Mouse (Mus musculus): Measurements from ENCODE around the gene Gm20479. TPM values are rescaled to one million over a fixed set of nuclear protein-coding genes. Genes with fewer than 3 reads are reported as not detected.

The Gm20479 gene
- not detected for polyA plus RNA-seq (2014; fragmentation: Illumina TruSeq; extraction: RNeasy Lipid Tissue Mini Kit (QIAGEN cat#74804); ENCODE audit: low read depth, low replicate concordance)

GRCm38 (mm10) chr7:27356861-27357594 lies at the start of gene Gm20479:
Gm20479 (minus strand) TSS chr7:27357419.

DNA sequence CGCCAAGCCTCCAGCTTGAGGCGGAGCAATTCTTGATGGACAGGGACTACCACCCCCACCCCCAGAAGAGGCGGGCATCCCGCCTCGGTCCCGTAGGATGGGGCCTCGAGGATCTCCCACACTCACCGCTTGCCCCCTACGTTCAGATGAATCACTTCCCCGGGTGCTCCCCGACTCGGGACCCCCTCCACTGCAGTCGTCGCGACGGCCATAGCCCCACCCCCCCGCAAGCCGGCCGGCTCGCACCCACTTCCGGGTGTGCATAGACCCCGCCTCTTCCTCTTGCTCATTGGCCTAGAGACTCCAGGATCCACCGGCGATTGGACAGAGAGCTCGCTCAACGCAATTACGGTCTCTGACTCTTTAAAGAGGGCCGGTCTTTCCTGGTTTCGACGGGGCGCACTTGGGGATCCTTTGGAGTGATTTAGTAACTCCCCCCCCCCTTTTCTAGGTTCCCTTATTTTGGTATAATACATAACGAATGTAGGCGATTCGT lies 1.4 kb downstream of the Gm20479 start, which contains the start of gene Shkbp1:
Gene Shkbp1 (minus strand): TSS at position 275 of the 496 bp plus-strand sequence.

DNA sequence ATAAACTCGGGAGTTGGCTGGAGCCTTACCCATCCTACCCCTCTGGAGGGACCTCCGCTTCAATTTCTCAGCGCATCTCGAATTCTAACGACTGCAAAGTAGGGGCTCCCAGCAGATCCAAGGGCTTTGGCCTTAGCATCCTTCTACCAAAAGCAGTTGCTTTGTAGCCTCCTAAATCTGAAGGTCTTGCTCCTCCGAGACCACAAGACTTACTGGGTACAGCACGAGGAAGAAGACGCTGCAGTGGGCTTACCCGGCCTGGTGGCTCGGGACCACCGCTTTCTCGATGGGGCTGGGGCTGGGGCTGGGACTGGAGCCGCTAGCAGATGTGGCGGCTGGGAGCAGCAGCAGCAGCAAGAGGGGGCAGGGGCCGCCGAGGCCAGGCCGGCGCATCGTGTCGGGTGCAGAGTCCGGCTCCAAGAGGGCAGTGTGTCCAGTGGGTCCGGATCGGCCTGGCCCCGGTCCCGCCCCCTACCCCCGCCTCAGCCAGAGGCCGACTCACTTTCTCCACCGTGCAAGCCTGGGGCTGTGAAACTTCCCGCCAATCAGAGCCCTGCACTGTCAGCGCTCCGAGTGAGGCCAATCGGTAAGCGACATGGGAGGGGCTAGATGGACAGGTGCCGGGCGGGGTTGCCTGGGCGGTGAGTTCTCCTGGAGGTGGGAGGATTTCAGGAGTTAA lies 19.9 kb downstream of the Gm20479 start, which contains the start of gene Ltbp4:
Gene Ltbp4 (minus strand): TSS at position 518 of the 679 bp plus-strand sequence.

Other genes starting within 250 kb of the Gm20479 start
- 0.32 TPM for gene Cyp2f2, start 237.5 kb downstream of the Gm20479 start, polyA plus RNA-seq (2014; fragmentation: Illumina TruSeq; extraction: RNeasy Lipid Tissue Mini Kit (QIAGEN cat#74804); ENCODE audit: low read depth, low replicate concordance)
- not detected for gene Cyp2t4, start 203.7 kb downstream of the Gm20479 start, polyA plus RNA-seq (2014; fragmentation: Illumina TruSeq; extraction: RNeasy Lipid Tissue Mini Kit (QIAGEN cat#74804); ENCODE audit: low read depth, low replicate concordance)
- 1.0 TPM for gene Egln2, start 190.6 kb downstream of the Gm20479 start, polyA plus RNA-seq (2014; fragmentation: Illumina TruSeq; extraction: RNeasy Lipid Tissue Mini Kit (QIAGEN cat#74804); ENCODE audit: low read depth, low replicate concordance)
- gene Rab4b, start 178.5 kb downstream of the Gm20479 start, polyA plus RNA-seq (2014; fragmentation: Illumina TruSeq; extraction: RNeasy Lipid Tissue Mini Kit (QIAGEN cat#74804); ENCODE audit: low read depth, low replicate concordance), result 1.8 TPM
- not detected for gene Gm21983, start 176.3 kb downstream of the Gm20479 start, polyA plus RNA-seq (2014; fragmentation: Illumina TruSeq; extraction: RNeasy Lipid Tissue Mini Kit (QIAGEN cat#74804); ENCODE audit: low read depth, low replicate concordance)
- gene Mia, start 176.3 kb downstream of the Gm20479 start, polyA plus RNA-seq (2014; fragmentation: Illumina TruSeq; extraction: RNeasy Lipid Tissue Mini Kit (QIAGEN cat#74804); ENCODE audit: low read depth, low replicate concordance), result not detected
- 4.5 TPM for gene BC024978, start 161.6 kb downstream of the Gm20479 start, polyA plus RNA-seq (2014; fragmentation: Illumina TruSeq; extraction: RNeasy Lipid Tissue Mini Kit (QIAGEN cat#74804); ENCODE audit: low read depth, low replicate concordance)
- gene Snrpa, start 161.1 kb downstream of the Gm20479 start, polyA plus RNA-seq (2014; fragmentation: Illumina TruSeq; extraction: RNeasy Lipid Tissue Mini Kit (QIAGEN cat#74804); ENCODE audit: low read depth, low replicate concordance), result 3.3 TPM
- 0.40 TPM for gene Itpkc, start 128.8 kb downstream of the Gm20479 start, polyA plus RNA-seq (2014; fragmentation: Illumina TruSeq; extraction: RNeasy Lipid Tissue Mini Kit (QIAGEN cat#74804); ENCODE audit: low read depth, low replicate concordance)
- 1.4 TPM for gene Coq8b, start 124.4 kb downstream of the Gm20479 start, polyA plus RNA-seq (2014; fragmentation: Illumina TruSeq; extraction: RNeasy Lipid Tissue Mini Kit (QIAGEN cat#74804); ENCODE audit: low read depth, low replicate concordance)
- 0.08 TPM for gene Numbl, start 99.0 kb downstream of the Gm20479 start, polyA plus RNA-seq (2014; fragmentation: Illumina TruSeq; extraction: RNeasy Lipid Tissue Mini Kit (QIAGEN cat#74804); ENCODE audit: low read depth, low replicate concordance)
- not detected for gene Ltbp4, start 19.7 kb downstream of the Gm20479 start, polyA plus RNA-seq (2014; fragmentation: Illumina TruSeq; extraction: RNeasy Lipid Tissue Mini Kit (QIAGEN cat#74804); ENCODE audit: low read depth, low replicate concordance)
- gene Shkbp1, start 1.4 kb downstream of the Gm20479 start, polyA plus RNA-seq (2014; fragmentation: Illumina TruSeq; extraction: RNeasy Lipid Tissue Mini Kit (QIAGEN cat#74804); ENCODE audit: low read depth, low replicate concordance), result 0.57 TPM
- not detected for gene Sptbn4, start 90.3 kb upstream of the Gm20479 start, polyA plus RNA-seq (2014; fragmentation: Illumina TruSeq; extraction: RNeasy Lipid Tissue Mini Kit (QIAGEN cat#74804); ENCODE audit: low read depth, low replicate concordance)
- gene Blvrb, start 90.6 kb upstream of the Gm20479 start, polyA plus RNA-seq (2014; fragmentation: Illumina TruSeq; extraction: RNeasy Lipid Tissue Mini Kit (QIAGEN cat#74804); ENCODE audit: low read depth, low replicate concordance), result 1.1 TPM
- 1.1 TPM for gene Sertad3, start 116.3 kb upstream of the Gm20479 start, polyA plus RNA-seq (2014; fragmentation: Illumina TruSeq; extraction: RNeasy Lipid Tissue Mini Kit (QIAGEN cat#74804); ENCODE audit: low read depth, low replicate concordance)
- gene Sertad1, start 129.5 kb upstream of the Gm20479 start, polyA plus RNA-seq (2014; fragmentation: Illumina TruSeq; extraction: RNeasy Lipid Tissue Mini Kit (QIAGEN cat#74804); ENCODE audit: low read depth, low replicate concordance), result 0.36 TPM
- gene Prx, start 141.9 kb upstream of the Gm20479 start, polyA plus RNA-seq (2014; fragmentation: Illumina TruSeq; extraction: RNeasy Lipid Tissue Mini Kit (QIAGEN cat#74804); ENCODE audit: low read depth, low replicate concordance), result 0.08 TPM
- gene Hipk4, start 165.8 kb upstream of the Gm20479 start, polyA plus RNA-seq (2014; fragmentation: Illumina TruSeq; extraction: RNeasy Lipid Tissue Mini Kit (QIAGEN cat#74804); ENCODE audit: low read depth, low replicate concordance), result 0.20 TPM
- gene Pld3, start 195.8 kb upstream of the Gm20479 start, polyA plus RNA-seq (2014; fragmentation: Illumina TruSeq; extraction: RNeasy Lipid Tissue Mini Kit (QIAGEN cat#74804); ENCODE audit: low read depth, low replicate concordance), result 1.8 TPM
- gene 2310022A10Rik, start 195.8 kb upstream of the Gm20479 start, polyA plus RNA-seq (2014; fragmentation: Illumina TruSeq; extraction: RNeasy Lipid Tissue Mini Kit (QIAGEN cat#74804); ENCODE audit: low read depth, low replicate concordance), result 2.4 TPM
- 8.8 TPM for gene Akt2, start 234.1 kb upstream of the Gm20479 start, polyA plus RNA-seq (2014; fragmentation: Illumina TruSeq; extraction: RNeasy Lipid Tissue Mini Kit (QIAGEN cat#74804); ENCODE audit: low read depth, low replicate concordance)